Mouse (Mus musculus) frontal cortex, adult 2 months (tissue): ENCODE data around the gene 1700020N01Rik. TPM values are rescaled to one million over a fixed set of nuclear protein-coding genes. Genes with fewer than 3 reads are reported as not detected.

ENCODE experiments used
- DNase-seq, 2 experiments: peaks; one replicate each; pipeline ENCODE4 v3.0.0; 2022; ENCODE audit warnings: low spot score in 1 of 2; ENCODE audit errors: extremely low spot score in 1 of 2
- polyA plus RNA-seq: library from polyadenylated mRNA; depleted of rRNA; stranded (reverse); fragments of >200 nt; gene quantifications from 2 replicates; pipeline ENCODE4 v1.2.3, GENCODE M21; 2012; rRNA removed

The 1700020N01Rik gene
- polyA plus RNA-seq, 1 experiment, result 0.16 TPM

- DNase-seq, result no peak
Observed at GRCm38 (mm10) chr10:21652426-21653345, 59.7 kb downstream of the 1700020N01Rik start.

DNA sequence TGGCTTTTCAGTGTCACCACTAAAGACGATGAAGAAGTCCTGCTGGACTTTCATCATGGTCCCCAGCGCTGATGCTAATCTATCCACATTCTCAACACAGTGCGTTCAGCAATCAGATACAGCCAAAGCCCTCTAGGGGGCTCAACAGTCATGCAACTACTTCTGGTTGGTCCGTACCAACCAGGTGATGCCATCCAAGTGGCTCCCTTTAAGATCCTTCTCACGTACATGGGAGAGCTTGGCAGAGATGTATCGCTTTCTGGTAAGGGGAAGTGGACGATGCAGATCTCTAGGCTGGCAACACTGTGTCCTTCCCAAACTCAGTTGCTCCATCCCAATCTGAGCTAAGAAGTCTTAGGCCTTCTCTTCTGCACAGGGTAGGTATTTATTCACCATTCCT is 60.5 kb downstream of the 1700020N01Rik start:
- no peak for DNase-seq

- DNase-seq, result peak; percentile 64 to 74
Observed at GRCm38 (mm10) chr10:21659576-21660246, 66.8 kb downstream of the 1700020N01Rik start.

- no peak for DNase-seq
Observed at GRCm38 (mm10) chr10:21668976-21669375, 76.0 kb downstream of the 1700020N01Rik start.

DNA sequence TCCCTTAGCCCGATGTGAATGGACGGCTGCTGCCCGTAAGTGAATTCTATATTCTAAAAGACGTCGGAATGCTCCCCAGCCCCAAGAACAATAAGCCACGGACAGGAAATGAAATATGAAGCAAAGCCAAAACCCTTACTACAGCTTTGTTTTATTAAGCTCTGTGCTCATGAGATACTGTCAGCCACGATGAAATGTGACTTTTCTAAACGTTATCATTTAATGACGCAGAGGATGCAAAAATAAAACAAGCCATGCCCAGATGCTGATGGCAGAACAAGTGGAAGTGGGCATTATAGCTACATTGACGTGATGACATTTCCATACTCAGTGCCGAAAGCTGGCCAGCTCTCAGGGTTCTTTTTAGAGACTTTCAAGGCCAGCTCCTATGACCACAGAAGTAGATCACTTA is 76.8 kb downstream of the 1700020N01Rik start:
- DNase-seq, result no peak

DNA sequence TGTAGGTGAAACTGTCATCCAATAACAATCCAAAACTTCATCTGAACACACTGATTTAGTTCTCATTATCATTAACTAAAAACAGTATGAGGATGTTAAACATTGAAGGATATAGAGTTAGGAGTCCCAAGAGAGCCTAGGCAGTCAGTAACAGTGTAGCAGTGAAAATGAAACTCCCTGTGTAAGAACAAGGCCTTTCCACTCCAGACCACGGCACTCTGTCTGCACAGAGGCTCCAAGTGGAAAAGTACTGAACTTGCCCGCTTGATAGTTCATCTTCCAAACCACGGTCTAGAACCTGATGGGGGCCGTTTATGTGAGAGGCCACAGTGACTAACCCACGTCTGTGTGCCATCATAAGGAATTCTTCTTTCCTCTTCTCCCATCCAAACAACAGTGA is 77.2 kb downstream of the 1700020N01Rik start:
- no peak for DNase-seq

Other genes starting within 250 kb of the 1700020N01Rik start
- gene Aldh8a1, start 215.9 kb upstream of the 1700020N01Rik start, polyA plus RNA-seq, result 0.17 and 0.22 TPM in 2 replicates